Mouse (Mus musculus) T-helper 2 cell (primary cell): ENCODE data around the gene Bsdc1.
"Not testable (repeated sequence)": the region's sequence is repeated elsewhere in the genome, so short reads cannot be mapped to it uniquely, and the experiment has no call there.

Source experiments
- in situ Hi-C: fragments of 300-600 bp; cut with MboI, MseI; formaldehyde crosslinking; loops from one replicate; pipeline ENCODE4 v1.15.1; 2025; ENCODE audit warnings: high pct_unique_total_duplicates

Bsdc1 gene

GRCm38 (mm10) chr4:129513086-129513767 lies 51.8 kb downstream of the Bsdc1 start, which contains the start of gene Marcksl1:
Gene Marcksl1 (plus strand): TSS chr4:129513581.
- in situ Hi-C loops, result no loop called here

- in situ Hi-C loops, result no loop called here
These were observed 52.5 kb downstream of the Bsdc1 start for GRCm38 (mm10) chr4:129513891-129514290.

GRCm38 (mm10) chr4:129514300-129514898 lies 53.0 kb downstream of the Bsdc1 start:
- in situ Hi-C loops, result no loop called here

- in situ Hi-C loops, result no loop called here
These were observed 55.5 kb downstream of the Bsdc1 start for GRCm38 (mm10) chr4:129516925-129517324.

GRCm38 (mm10) chr4:129518519-129518918 lies 57.1 kb downstream of the Bsdc1 start:
- in situ Hi-C loops, result no loop called here

- in situ Hi-C loops, result no loop called here
These were observed 64.0 kb downstream of the Bsdc1 start for GRCm38 (mm10) chr4:129525338-129525737.

GRCm38 (mm10) chr4:129525889-129526288 lies 64.5 kb downstream of the Bsdc1 start:
- in situ Hi-C loops, result no loop called here

GRCm38 (mm10) chr4:129528901-129529300 lies 67.5 kb downstream of the Bsdc1 start:
- in situ Hi-C loops, result not testable (repeated sequence)
